Mouse (Mus musculus): ENCODE results near the gene Tex10.

- TF ChIP-seq CTCF (IDR thresholded peaks at IDR 0.05; ENCODE audit: extremely low read depth, insufficient read depth, low read length) (no peak), POLR2A (IDR thresholded peaks at IDR 0.05; ENCODE audit: extremely low read depth, insufficient read depth, low read length) (no peak)
Observed at GRCm38 (mm10) chr4:48422633-48423032, 50.6 kb downstream of the Tex10 start.
